Mouse (Mus musculus): ENCODE results near the gene 5730409E04Rik. TPM values are rescaled to one million over a fixed set of nuclear protein-coding genes. Genes with fewer than 3 reads are reported as not detected.
A peak's percentile ranks its signal among the peaks of the same experiment; 100 is the strongest.

Gene 5730409E04Rik
- polyA plus RNA-seq, 1 experiment from 2014 or later, result 1.9 TPM

DNA sequence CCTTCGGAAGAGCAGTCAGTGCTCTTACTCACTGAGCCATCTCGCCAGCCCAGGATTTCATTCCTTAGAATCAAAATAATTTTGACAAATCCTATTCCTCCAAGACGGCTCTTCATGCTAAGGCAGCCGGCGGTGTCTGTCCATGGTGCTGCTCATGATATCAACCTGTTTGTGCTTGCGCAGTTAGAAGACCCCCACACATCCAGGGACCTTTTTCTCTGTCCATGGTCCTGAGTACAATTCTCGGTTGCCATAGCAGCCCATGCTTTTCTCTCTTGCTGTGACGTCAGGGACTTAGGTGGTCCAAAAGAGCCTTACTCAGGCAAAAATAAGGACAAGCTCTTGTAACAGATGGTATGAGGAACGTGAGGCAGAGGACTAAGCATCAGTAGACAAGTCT lies 45.7 kb downstream of the 5730409E04Rik start:
- H3K27ac ChIP-seq (replicated peaks), result no peak overlapping the region
- H3K4me1 ChIP-seq (replicated peaks; ENCODE audit: control insufficient read depth, insufficient read depth), result no peaks in the 10 kb centered on the region
- H3K9ac ChIP-seq (ENCODE audit: low read length), result no peak overlapping the region
- DNase-seq (ENCODE audit: low spot score) (peak; percentile 27), ATAC-seq (ENCODE audit: low FRiP score, low TSS enrichment) (no peak)
- TF ChIP-seq CTCF (IDR thresholded peaks at IDR 0.05; ENCODE audit: low read depth) (no peak), EP300 (optimal IDR thresholded peaks at IDR 0.05) (no peak)
- WGBS, result 8% methylated on average over 9 of the region's 9 CpGs
- no peaks in the 10 kb centered on the region for H3K9me3 ChIP-seq (ENCODE audit: control insufficient read depth, low read length)
- no peak overlapping the region for H3K4me2 ChIP-seq (replicated peaks; ENCODE audit: low read depth)
- H3K27me3 ChIP-seq (ENCODE audit: control insufficient read depth, insufficient read depth, low read length), result no peaks in the 10 kb centered on the region
- H3K36me3 ChIP-seq (ENCODE audit: control insufficient read depth, insufficient read depth, low read length), result no peaks in the 10 kb centered on the region
- H3K4me3 ChIP-seq (ENCODE audit: low read depth, low read length), result no peak overlapping the region

DNA sequence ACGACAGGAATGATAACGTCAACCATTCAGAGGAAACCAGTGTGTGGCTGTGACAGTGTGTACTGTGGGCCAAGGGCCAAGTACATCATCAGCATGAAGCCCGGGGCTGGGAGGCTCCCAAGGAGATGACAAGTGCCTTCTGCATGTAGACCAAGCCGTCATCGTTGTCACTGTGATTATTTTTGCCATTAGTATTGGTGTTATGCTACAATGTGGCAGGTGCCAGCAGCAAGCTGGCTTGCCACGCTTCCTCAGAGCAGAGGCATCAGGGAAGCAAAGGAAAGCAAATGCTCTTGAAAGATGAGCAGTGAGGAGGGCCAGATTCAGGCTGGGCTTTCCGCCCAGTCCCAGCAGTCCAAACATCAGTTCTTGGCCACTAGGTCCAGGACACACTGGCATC lies 51.6 kb downstream of the 5730409E04Rik start:
- no peak overlapping the region for H3K4me2 ChIP-seq (replicated peaks; ENCODE audit: low read depth)
- no peak for ATAC-seq (ENCODE audit: low FRiP score, low TSS enrichment)

More for the DNA sequence above, 51.6 kb downstream of the 5730409E04Rik start:
- TF ChIP-seq CTCF (IDR thresholded peaks at IDR 0.05; ENCODE audit: low read depth) (no peak), EP300 (optimal IDR thresholded peaks at IDR 0.05) (no peak)
- Histone ChIP-seq H3K4me1 (replicated peaks; ENCODE audit: control insufficient read depth, insufficient read depth) (no peaks in the 10 kb centered on the region), H3K4me3 (ENCODE audit: low read depth, low read length) (no peak overlapping the region), H3K27me3 (ENCODE audit: control insufficient read depth, insufficient read depth, low read length) (no peaks in the 10 kb centered on the region), H3K9me3 (ENCODE audit: control insufficient read depth, low read length) (no peaks in the 10 kb centered on the region), H3K36me3 (ENCODE audit: control insufficient read depth, insufficient read depth, low read length) (no peaks in the 10 kb centered on the region), H3K9ac (ENCODE audit: low read length) (no peak overlapping the region), H3K27ac (replicated peaks) (no peak overlapping the region)
- 73% methylated on average over 7 of the region's 7 CpGs for WGBS
- no peak for DNase-seq (ENCODE audit: low spot score)

Small RNA genes within 50 kb of the gene (microRNA-seq; reads per million reads assigned to microRNA genes)
- not detected for gene Mir7119

Other genes with a start within 250 kb of the 5730409E04Rik start
- gene Ago3, start 180.3 kb upstream of the 5730409E04Rik start, polyA plus RNA-seq (2015; fragmentation: Nextera tagmentation; extraction: Ambion mirVana), result 7.7 and 8.0 TPM in 2 replicates
- 2.5 and 2.8 TPM in 2 replicates for gene Ago1, start 141.2 kb upstream of the 5730409E04Rik start, polyA plus RNA-seq (2015; fragmentation: Nextera tagmentation; extraction: Ambion mirVana)
- 1.6 and 1.7 TPM in 2 replicates for gene Ago4, start 76.3 kb upstream of the 5730409E04Rik start, polyA plus RNA-seq (2015; fragmentation: Nextera tagmentation; extraction: Ambion mirVana)
- 5.9 and 8.9 TPM in 2 replicates for gene Clspn, start 52.9 kb upstream of the 5730409E04Rik start, polyA plus RNA-seq (2015; fragmentation: Nextera tagmentation; extraction: Ambion mirVana)
- 366 and 389 TPM in 2 replicates for gene Psmb2, start 67.8 kb downstream of the 5730409E04Rik start, polyA plus RNA-seq (2015; fragmentation: Nextera tagmentation; extraction: Ambion mirVana)
- gene Tfap2e, start 126.4 kb downstream of the 5730409E04Rik start, polyA plus RNA-seq (2015; fragmentation: Nextera tagmentation; extraction: Ambion mirVana), result 0.80 and 1.0 TPM in 2 replicates
- gene Ncdn, start 143.6 kb downstream of the 5730409E04Rik start, polyA plus RNA-seq (2015; fragmentation: Nextera tagmentation; extraction: Ambion mirVana), result 13.4 and 14.5 TPM in 2 replicates
- gene AU040320, start 143.7 kb downstream of the 5730409E04Rik start, polyA plus RNA-seq (2015; fragmentation: Nextera tagmentation; extraction: Ambion mirVana), result 18.2 and 20.2 TPM in 2 replicates